Mouse (Mus musculus) c-Kit-negative CD71-positive TER-119-positive erythroid progenitor cells, embryonic 14.5 days (primary cell): Measurements from ENCODE around the gene Tbck.

Experiments used
- DNase-seq: peaks from one replicate; pipeline ENCODE4 v3.0.0-alpha.2; 2013; ENCODE audit warnings: low read depth, low spot score

The Tbck gene

GRCm38 (mm10) chr3:132866984-132867383, 183.0 kb downstream of the Tbck start:
- no peak for DNase-seq

- no peak for DNase-seq
These were observed 184.9 kb downstream of the Tbck start for GRCm38 (mm10) chr3:132868838-132869237.

GRCm38 (mm10) chr3:132870079-132870478, 186.1 kb downstream of the Tbck start:
- DNase-seq: no peak

GRCm38 (mm10) chr3:132871318-132871904, 187.5 kb downstream of the Tbck start:
- DNase-seq: no peak

DNA sequence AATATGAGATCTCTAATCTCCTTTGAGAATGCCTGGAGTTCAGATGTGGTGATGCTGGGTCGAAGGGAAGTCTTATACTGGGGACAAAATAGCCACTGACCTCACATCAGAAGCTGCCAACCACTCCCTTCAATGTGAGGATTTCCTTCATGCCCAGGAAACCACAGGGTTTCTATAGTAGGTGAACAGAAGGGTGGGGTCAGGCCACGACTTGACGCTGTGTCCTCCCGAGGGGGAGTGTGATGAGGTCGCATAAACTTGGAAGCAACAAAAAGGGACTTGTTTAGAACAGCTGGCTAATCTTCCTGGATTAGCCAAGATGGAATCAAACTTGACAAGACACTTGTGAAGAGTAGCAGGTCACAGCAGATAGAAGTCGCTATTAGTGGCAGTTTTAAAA, 189.3 kb downstream of the Tbck start:
- DNase-seq: no peak

- DNase-seq: no peak
These were observed 192.2 kb downstream of the Tbck start for GRCm38 (mm10) chr3:132876011-132876708.

DNA sequence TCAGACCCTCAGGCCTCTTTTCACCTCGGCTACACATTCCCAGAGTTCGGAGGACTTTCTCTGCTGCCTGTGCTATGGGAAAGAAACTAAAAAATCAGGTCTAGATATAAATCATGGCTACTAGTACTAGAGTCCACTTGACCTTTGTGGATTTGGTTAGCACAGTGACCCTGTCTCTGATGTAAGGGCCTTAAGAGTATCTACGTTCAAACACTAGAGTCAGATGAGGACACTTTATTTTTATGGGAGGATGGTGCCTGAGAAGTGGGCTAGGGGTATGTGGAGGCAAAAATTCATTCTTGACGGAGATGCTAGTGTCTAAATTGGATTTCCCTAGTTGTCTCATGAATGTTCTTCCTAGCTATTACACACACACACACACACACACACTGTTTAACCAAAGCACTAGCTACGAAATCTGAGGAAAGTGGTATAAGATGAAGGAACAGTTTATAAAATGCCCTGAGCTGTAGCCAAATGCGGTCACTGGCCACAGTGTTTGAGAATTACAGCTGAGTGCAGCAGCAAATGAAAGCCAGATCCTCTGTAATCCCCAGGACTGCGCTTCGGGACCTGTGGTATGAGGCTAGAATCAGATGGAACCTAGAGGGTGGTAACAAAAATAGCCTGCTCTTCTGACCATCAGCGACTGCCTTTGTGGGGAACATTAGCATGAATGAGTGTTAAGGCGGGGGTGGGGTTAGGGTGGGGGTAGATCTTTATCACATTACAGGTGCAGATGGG, 193.2 kb downstream of the Tbck start:
- DNase-seq: no peak

DNA sequence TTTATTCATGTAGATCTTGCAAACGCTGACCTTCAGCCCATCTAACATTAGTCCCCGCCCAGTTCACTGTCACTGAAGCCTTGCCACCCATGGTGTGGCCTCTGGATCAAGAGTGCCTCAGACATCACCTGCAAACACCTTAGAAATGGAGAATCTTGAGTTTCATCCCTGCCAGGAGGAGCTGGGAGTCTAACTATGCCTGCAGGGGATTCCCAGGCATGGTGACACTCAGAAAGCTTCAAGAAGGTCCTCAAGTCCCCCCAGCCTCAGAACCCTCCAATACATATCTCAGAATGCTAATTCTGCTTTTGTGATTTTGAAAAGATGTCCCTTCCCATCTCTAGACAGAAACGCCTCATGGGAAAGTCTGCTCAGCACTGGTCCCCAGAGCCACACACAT, 196.4 kb downstream of the Tbck start:
- DNase-seq: no peak

DNA sequence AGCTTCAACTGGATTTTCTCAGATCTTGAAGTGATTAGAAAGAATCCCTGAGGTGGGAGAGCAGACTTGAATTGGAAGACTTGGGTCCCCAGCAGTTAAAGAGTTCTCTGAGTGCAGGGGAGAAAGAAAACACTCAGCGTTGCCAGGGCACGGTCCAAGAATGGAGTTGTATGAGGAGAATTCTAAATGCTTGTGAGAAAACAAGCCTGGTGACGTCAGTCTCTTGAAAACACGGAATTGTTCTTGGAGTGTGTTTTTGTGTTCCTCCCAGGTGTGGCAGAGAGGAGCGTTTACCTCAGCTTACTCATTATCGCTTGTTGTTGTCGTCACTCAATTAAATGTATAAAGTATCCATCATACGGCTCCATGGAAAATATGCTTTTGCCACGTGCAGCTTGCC, 196.9 kb downstream of the Tbck start:
- no peak for DNase-seq

DNA sequence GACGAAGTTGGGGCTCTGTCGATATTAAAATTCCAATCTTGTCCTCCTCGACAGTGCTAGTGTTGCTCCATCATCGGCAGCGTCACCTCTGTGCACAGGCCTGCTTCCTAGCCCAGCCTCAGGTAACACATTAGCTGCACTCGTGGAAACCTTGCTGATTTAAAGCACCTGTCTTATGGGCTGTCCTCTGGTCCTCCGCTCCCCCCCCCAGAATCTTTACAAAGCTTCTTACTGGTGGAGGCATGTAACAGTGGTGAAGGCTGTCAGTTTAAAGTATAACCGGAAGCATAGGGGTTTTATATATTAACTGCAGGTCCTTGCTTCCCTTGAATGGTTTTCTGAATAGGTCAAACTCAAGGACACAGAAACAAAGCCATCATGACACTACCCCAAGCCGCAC, 199.3 kb downstream of the Tbck start:
- DNase-seq: no peak

DNA sequence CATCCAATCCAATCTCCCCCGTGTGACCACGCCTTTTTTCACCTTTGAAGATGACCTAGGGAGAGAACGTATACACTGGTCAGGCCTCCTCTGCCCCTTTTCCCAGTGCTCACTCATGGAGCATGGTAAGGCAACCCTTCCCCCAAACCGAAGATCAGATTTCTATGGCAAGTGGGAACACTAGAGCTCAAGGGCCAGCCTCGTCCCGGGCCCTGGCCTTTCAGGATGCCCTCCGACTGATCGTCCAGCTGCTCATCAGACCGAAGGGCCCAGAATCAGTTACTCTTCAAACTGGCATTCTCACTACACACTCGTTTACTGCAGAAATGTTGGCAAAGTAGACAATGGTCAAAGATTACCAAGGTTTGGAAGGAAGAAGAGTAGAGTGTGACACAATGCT, 200.5 kb downstream of the Tbck start:
- no peak for DNase-seq

DNA sequence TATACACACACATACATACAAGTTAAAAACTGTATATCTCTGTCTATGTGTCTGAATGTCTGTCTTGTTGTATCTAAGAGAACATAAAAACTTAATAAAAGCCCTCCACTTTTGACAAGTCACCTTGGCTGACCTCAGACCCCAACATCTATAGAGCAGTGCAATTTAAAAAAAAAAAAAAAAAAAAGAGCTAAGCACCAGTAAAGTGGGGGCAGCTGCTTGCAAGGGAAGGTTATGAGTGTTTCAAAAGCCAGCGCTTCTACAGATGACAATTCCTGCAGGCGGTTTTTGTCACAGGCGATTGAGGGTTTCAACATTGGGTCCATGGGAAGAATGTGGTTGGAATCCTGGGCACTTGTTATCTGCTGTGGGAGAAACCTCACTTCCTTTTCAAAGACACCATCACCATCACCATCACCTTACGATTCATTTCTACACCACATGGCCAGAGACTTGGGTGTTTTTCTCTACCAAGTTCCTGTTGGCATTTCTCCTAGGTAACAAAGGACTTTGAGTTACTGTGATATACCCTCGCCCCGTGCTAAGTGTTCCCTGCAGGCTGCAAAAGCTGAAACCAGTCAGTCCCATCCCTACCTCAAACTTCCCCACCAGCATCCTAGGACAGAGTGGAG, 202.6 kb downstream of the Tbck start:
- no peak for DNase-seq

GRCm38 (mm10) chr3:132887074-132887848, 203.3 kb downstream of the Tbck start:
- DNase-seq: no peak
